Mouse (Mus musculus): Measurements from ENCODE around the gene Slc22a23.

GRCm38 (mm10) chr13:34355656-34356055 lies 10.7 kb upstream of the Slc22a23 start:
- TF ChIP-seq EP300 (IDR thresholded peaks at IDR 0.05; ENCODE audit: low read depth) (no peak), CTCF (IDR thresholded peaks at IDR 0.05; ENCODE audit: low read depth) (no peak)

Data from liver, embryonic 14.5 days (tissue).